Comparison of ENCODE assay signal across 12 mouse cellular contexts in genomic region chr6:30177305-30177704, GRCm38 (mm10).
DNase-seq lines count a peak whose midpoint lies in the region; ATAC-seq and TF ChIP-seq lines count a peak whose summit lies in the region.
"Had no signal": no experiment of that assay in that cellular context is flagged by ENCODE, and none has a peak within 500 bp of the region (broad histone marks: within the 10 kb centered on the region; RNA-seq: fewer than 3 reads in every experiment).

No protein-coding gene starts in this region.

- H3K9me3 ChIP-seq in forebrain, embryonic 10.5 days: no peaks in the 10 kb centered on the region
- H3K9me3 ChIP-seq in forebrain, embryonic 15.5 days: no peaks in the 10 kb centered on the region
- H3K9me3 ChIP-seq in ES-E14 (ENCODE audit: control insufficient read depth, insufficient read depth, low read depth, low read length): no peaks in the 10 kb centered on the region
- no peaks in the 10 kb centered on the region for H3K9me3 ChIP-seq in limb, embryonic 10.5 days (replicated peaks)
- H3K9me3 ChIP-seq: midbrain, embryonic 13.5 days had no signal

- no peak for ATAC-seq in forebrain, embryonic 15.5 days (replicated peaks)
- ATAC-seq: midbrain, embryonic 13.5 days had no signal

- peaks cover 100% of the 10 kb centered on the region for H3K27me3 ChIP-seq in forebrain, embryonic 10.5 days (ENCODE audit: poor library complexity, severe bottlenecking)
- peaks cover 84% of the 10 kb centered on the region for H3K27me3 ChIP-seq in forebrain, embryonic 15.5 days
- peaks cover 100% of the 10 kb centered on the region for H3K27me3 ChIP-seq in limb, embryonic 10.5 days (ENCODE audit: low read depth, poor library complexity, severe bottlenecking)

- TF ChIP-seq POLR2A in lung, adult 2 months (IDR thresholded peaks at IDR 0.05; ENCODE audit: borderline replicate concordance, extremely low read depth, low read depth, low read length): no peak

- no peak overlapping the region for H3K4me2 ChIP-seq in forebrain, embryonic 15.5 days (replicated peaks)
- H3K4me2 ChIP-seq: midbrain, embryonic 13.5 days had no signal

- H3K27ac ChIP-seq in forebrain, embryonic 10.5 days: no peak overlapping the region
- H3K27ac ChIP-seq in forebrain, embryonic 15.5 days (replicated peaks): no peak overlapping the region
- H3K27ac ChIP-seq in ES-E14 (ENCODE audit: insufficient read depth, low read depth, low read length, poor library complexity, severe bottlenecking): peak overlapping the region; percentile 20; the same call in 1 of the 2 replicates
- H3K27ac ChIP-seq in limb, embryonic 10.5 days: no peak overlapping the region
- H3K27ac ChIP-seq: kidney, postnatal 0 days; midbrain, embryonic 13.5 days had no signal

- 1% methylated on average over 14 of the region's 14 CpGs for WGBS in forebrain, embryonic 10.5 days
- whole genome bisulfite sequencing in forebrain, embryonic 15.5 days: 2% methylated on average over 14 of the region's 14 CpGs
- WGBS in lung, adult 2 months: 5% methylated on average over 14 of the region's 14 CpGs
- under 1% methylated on average over 14 of the region's 14 CpGs for WGBS in limb, embryonic 10.5 days

- in situ Hi-C loops in ES-E14 (cut with MboI; ENCODE audit: low sequenced_read_pairs in 2 of 2, unreplicated experiment in 2 of 2): no loop called here

- H3K36me3 ChIP-seq in forebrain, embryonic 10.5 days (replicated peaks): no peaks in the 10 kb centered on the region
- no peaks in the 10 kb centered on the region for H3K36me3 ChIP-seq in forebrain, embryonic 15.5 days
- no peaks in the 10 kb centered on the region for H3K36me3 ChIP-seq in ES-E14 (ENCODE audit: control insufficient read depth, insufficient read depth, low read length, poor library complexity, severe bottlenecking)
- H3K36me3 ChIP-seq in limb, embryonic 10.5 days: no peaks in the 10 kb centered on the region
- H3K36me3 ChIP-seq: midbrain, embryonic 13.5 days had no signal

- H3K4me3 ChIP-seq in forebrain, embryonic 10.5 days: no peak overlapping the region
- H3K4me3 ChIP-seq in forebrain, embryonic 15.5 days: no peak overlapping the region
- H3K4me3 ChIP-seq in lung, adult 2 months (replicated peaks; ENCODE audit: extremely low read depth, low read depth, low read length): no peak overlapping the region
- peak overlapping the region in 1 of 2 experiments; percentile 35; a peak in 2 of 4 replicates for H3K4me3 ChIP-seq in ES-E14 (ENCODE audit: insufficient read depth in 1 of 2, low read depth in 1 of 2, low read length in 2 of 2, poor library complexity in 1 of 2, severe bottlenecking in 1 of 2)
- H3K4me3 ChIP-seq in limb, embryonic 10.5 days: no peak overlapping the region
- H3K4me3 ChIP-seq: midbrain, embryonic 13.5 days had no signal

- DNase-seq in forebrain, embryonic 10.5 days (ENCODE audit: extremely low spot score, low spot score): peak; percentile 40
- peak; percentile 36 for DNase-seq in lung, adult 2 months
- DNase-seq in lung, adult 18-20 months: no peak
- DNase-seq in ES-E14 (ENCODE audit: low read depth, low spot score): no peak
- DNase-seq in limb, embryonic 10.5 days (ENCODE audit: low spot score): peak; percentile 65
- DNase-seq in cerebellum, postnatal 36 days: no peak
- DNase-seq in cerebellum, adult 9-11 months: no peak
- DNase-seq: adrenal gland, adult 8-10 months; cerebellum, postnatal 25 days had no signal

- H3K4me1 ChIP-seq in forebrain, embryonic 10.5 days: peaks cover 66% of the 10 kb centered on the region
- peaks cover 41% of the 10 kb centered on the region for H3K4me1 ChIP-seq in forebrain, embryonic 15.5 days
- H3K4me1 ChIP-seq in lung, adult 2 months (ENCODE audit: control insufficient read depth, insufficient read depth, low read length): peaks cover 6% of the 10 kb centered on the region; the same call in 1 of the 2 replicates
- H3K4me1 ChIP-seq in ES-E14 (ENCODE audit: control insufficient read depth in 2 of 2, insufficient read depth in 2 of 2, low read length in 2 of 2, poor library complexity in 1 of 2): peaks cover 7 to 20% of the 10 kb centered on the region in 2 experiments
- peaks cover 65% of the 10 kb centered on the region for H3K4me1 ChIP-seq in limb, embryonic 10.5 days

- H3K9ac ChIP-seq in forebrain, embryonic 15.5 days (replicated peaks): no peak overlapping the region
- no peak overlapping the region for H3K9ac ChIP-seq in ES-E14 (ENCODE audit: insufficient read depth, low read depth, low read length, poor library complexity, severe bottlenecking)
- H3K9ac ChIP-seq: midbrain, embryonic 13.5 days had no signal

- no peak for TF ChIP-seq CTCF in lung, adult 2 months (IDR thresholded peaks at IDR 0.05; ENCODE audit: insufficient read depth, low read length)

TF ChIP-seq in ES-E14, 5 proteins besides CTCF, POLR2A, EP300 and RAD21:
- no peak for TF ChIP-seq ZNF384 (IDR thresholded peaks at IDR 0.05; ENCODE audit: low read depth, low read length)

Comparison
In these comparisons a context has a peak if more than half of its experiments do, and no peak if none do; other contexts are left out.
1. DNase-seq: peak in forebrain, embryonic 10.5 days (single experiment), lung, adult 2 months (single experiment) and limb, embryonic 10.5 days (single experiment); none in lung, adult 18-20 months (0 of 2), ES-E14 (single experiment), cerebellum, postnatal 36 days (0 of 2) and cerebellum, adult 9-11 months (single experiment).